Mouse (Mus musculus) monocyte, adult 2 months (primary cell): ENCODE measurements around the gene Fam243.

Experiments used
- DNase-seq, 2 experiments: peaks; one replicate each; pipeline ENCODE4 v3.0.0; 2022; ENCODE audit warnings: low spot score in 2 of 2, low read depth in 1 of 2

Fam243 gene

GRCm38 (mm10) chr16:92320361-92320760 is 880 bp downstream of the Fam243 start:
- DNase-seq: no peak

- DNase-seq: peak; percentile 9 to 24
Measured at GRCm38 (mm10) chr16:92319353-92320109, 1.7 kb downstream of the Fam243 start.

GRCm38 (mm10) chr16:92316049-92316738 is 5.0 kb downstream of the Fam243 start:
- no peak for DNase-seq

GRCm38 (mm10) chr16:92313953-92314741 is 7.1 kb downstream of the Fam243 start:
- DNase-seq: no peak

- no peak for DNase-seq
Measured at GRCm38 (mm10) chr16:92309126-92309525, 12.1 kb downstream of the Fam243 start.

GRCm38 (mm10) chr16:92307947-92308346 is 13.3 kb downstream of the Fam243 start:
- DNase-seq: no peak

GRCm38 (mm10) chr16:92305519-92305918 is 15.7 kb downstream of the Fam243 start:
- DNase-seq: no peak

GRCm38 (mm10) chr16:92302506-92302905 is 18.7 kb downstream of the Fam243 start:
- DNase-seq: no peak

GRCm38 (mm10) chr16:92301989-92302388 is 19.3 kb downstream of the Fam243 start:
- no peak for DNase-seq

GRCm38 (mm10) chr16:92301412-92301806 is 19.8 kb downstream of the Fam243 start:
- peak in 1 of 2 experiments; percentile 1 for DNase-seq

GRCm38 (mm10) chr16:92300649-92301411 is 20.4 kb downstream of the Fam243 start, which contains the start of gene Smim11:
TSS of gene Smim11 (plus strand) at chr16:92301286.
- DNase-seq: peak; percentile 58 to 75

GRCm38 (mm10) chr16:92295328-92295727 is 25.9 kb downstream of the Fam243 start:
- no peak for DNase-seq

- no peak for DNase-seq
Measured at GRCm38 (mm10) chr16:92294267-92294970, 26.8 kb downstream of the Fam243 start.

- no peak for DNase-seq
Measured at GRCm38 (mm10) chr16:92292101-92292500, 29.1 kb downstream of the Fam243 start, which contains the start of gene Kcne2. TSS of gene Kcne2 (plus strand) at chr16:92292389.

GRCm38 (mm10) chr16:92290045-92290444 is 31.2 kb downstream of the Fam243 start:
- no peak for DNase-seq

- DNase-seq: no peak
Measured at GRCm38 (mm10) chr16:92288778-92289177, 32.5 kb downstream of the Fam243 start.

- peak; percentile 11 to 55 for DNase-seq
Measured at GRCm38 (mm10) chr16:92286609-92287008, 34.6 kb downstream of the Fam243 start.

- no peak for DNase-seq
Measured at GRCm38 (mm10) chr16:92285068-92285467, 36.2 kb downstream of the Fam243 start.

GRCm38 (mm10) chr16:92282671-92283070 is 38.6 kb downstream of the Fam243 start:
- DNase-seq: no peak

GRCm38 (mm10) chr16:92275526-92275925 is 45.7 kb downstream of the Fam243 start:
- no peak for DNase-seq
